Mouse (Mus musculus): Measurements from ENCODE around the gene Ciita.

Ciita gene

DNA sequence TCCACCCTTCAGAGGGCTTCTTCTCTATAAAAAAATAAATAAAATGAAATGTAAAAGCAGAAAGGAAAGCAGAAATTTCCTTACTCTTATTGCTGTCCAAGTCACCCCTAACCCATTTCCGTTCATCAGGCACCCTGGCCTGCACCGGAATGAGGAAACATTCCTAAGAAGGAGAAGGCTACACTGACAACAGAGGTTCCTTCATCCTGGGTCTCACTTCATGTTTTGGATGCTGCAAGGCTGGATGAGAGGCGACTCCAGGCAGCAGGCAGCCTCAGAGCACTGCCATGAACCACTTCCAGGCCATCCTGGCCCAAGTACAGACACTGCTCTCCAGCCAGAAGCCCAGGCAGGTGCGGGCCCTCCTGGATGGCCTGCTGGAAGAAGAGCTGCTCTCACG, at the start of gene Ciita:
Gene Ciita, plus strand, starts transcription at position 203 of the 400 bp plus-strand sequence.
- DNase-seq (ENCODE audit: low read depth, low spot score), result no peak

DNA sequence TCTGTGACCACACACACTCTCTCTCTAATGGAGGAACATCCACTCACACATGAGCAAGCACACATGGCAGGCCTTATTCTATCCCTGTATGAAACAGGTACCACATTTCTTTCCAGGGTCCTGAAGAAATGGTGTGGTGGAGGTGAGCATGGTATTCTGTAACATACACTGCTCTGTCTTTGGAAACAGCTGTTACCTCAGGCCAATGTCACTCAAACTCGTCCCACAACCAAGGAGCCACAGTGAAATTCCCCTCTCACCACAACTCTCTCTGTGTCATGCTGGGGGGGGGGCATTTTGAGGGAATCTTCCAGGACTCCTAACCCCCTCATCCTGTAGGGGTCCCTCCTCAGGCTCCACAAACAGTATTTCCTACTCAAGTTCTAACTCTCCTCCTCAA, 47.9 kb upstream of the Ciita start:
- DNase-seq (ENCODE audit: low read depth, low spot score), result no peak

DNA sequence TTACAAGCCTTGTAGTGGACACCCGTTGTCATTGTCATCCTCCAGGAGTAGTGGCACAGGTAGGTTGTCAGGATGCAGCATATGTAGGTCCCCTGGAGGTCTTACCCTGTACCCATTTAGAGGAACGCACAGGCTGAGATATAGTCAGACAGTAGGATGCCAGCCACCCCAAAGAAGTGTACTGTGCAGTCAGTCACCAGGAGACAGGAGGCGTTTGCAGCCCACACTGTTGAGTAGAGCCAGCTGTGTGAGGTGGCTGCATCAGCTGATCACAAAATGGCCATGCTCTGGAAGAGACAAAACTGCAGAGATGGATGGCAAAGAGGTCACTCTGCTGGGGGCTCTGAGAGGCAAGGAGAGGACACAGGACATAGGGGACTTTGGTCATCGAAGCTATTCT, 47.5 kb upstream of the Ciita start:
- DNase-seq (ENCODE audit: low read depth, low spot score), result no peak

DNA sequence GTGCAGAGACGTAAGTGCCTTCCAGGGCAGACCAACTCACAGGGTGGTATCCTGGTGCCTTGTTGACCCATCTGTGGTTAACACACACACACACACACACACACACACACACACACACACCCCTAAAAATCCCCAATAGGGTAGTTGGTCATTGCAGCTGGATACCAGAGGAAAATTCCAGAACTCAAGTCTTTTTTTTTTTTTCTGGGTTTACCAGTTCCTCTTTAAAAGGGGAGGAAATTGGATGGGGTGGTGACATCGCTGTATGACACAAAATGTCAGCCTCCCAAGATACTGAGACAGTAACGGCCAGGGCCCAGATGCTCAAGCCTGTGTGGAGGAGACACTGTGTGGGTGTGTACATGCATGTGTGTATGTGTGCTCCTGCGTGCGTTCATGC, 46.5 kb upstream of the Ciita start:
- no peak for DNase-seq (ENCODE audit: low read depth, low spot score)

DNA sequence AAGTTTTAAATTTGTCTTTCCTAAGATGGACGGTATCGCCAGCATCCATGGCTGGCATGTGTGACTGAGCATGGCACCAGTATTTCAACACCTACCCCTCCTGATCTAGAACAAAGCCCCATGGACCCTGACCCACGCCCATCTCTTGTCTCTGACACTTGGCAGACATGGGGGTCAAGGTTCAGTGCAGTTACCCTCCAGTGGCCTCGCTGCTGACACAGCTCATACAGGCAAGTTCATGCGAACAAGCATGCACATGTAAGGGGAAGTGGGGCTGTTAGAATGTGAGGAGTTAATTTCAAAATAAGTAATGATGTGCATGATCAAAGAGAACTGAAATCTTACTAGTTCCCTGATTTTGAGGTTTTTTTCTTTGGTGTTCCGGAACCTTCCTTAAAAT, 43.7 kb upstream of the Ciita start:
- DNase-seq (ENCODE audit: low read depth, low spot score), result no peak

DNA sequence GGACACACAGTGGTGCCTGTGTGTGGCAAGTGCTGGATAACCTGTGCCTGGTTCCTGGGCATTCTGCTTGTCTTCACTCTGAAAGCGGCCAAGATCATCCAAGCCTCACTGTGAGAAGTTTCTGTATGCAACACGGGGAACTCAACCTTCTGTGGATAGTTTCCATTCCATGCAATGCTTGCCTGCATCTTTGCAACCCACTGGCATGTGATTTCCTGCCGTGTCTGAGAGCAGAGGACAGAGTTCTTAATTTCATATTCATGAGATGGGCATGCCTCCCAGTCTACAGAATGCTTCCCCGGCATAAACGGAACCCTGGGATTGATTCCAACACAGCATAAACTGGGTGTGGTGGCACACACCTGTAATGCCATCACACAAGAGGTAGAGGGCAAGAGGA, 41.8 kb upstream of the Ciita start:
- no peak for DNase-seq (ENCODE audit: low read depth, low spot score)

DNA sequence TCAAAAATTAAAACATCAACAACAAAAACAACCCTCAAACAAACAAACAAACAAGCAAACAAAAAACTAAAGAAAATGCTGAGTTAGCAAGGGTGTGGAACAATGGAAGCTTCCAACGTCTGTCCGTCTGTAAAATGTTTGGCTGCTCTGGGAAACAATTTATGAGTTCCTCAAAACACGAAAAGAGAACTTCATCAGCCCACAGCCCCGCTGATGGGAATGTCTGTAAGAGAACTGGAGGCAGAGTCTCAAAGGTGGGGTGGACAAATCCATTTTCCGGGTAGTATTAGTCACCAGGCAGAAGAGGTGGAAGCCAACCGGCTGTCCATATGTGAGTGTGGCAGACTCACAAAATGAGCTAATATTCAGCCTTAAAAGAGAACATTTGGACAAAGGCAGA, 38.5 kb upstream of the Ciita start:
- DNase-seq (ENCODE audit: low read depth, low spot score), result no peak

DNA sequence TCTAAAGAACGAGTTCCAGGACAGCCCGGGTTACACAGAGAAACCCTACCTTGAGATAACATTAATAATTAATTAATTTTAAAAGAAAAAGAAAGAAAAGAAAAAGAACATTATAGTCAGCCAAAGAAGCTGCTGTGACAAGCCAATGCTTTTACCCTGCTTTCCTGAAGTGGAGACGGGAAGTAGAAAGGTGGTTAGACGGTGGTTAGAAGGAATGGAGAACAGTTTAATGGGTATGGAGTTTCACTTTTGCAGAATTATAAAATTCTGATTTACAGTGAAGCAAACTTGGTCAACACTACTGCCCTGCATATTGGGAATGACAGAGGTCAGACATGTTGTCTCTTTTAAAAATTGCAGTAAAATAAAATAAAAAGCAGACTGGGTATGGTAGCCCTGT, 38.1 kb upstream of the Ciita start:
- no peak for DNase-seq (ENCODE audit: low read depth, low spot score)

DNA sequence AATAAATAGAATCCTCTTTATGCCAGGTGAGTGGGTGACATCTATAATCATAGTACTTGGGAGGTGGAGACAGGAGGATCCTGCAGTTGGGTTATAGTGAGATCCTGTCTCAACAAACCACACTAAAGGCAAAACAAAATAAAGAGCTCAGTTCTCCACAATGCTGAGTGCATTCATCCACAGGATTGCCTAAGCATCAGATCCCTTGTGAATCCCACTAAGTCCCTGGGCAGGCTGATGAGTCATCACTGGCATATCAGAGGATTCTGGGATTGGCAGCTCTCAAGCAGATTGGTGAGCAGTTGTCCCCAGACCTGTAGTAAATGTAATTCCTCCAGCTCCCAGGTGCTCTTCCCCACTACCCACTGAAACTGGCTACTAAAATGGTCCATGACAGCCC, 36.1 kb upstream of the Ciita start:
- DNase-seq (ENCODE audit: low read depth, low spot score), result peak; percentile 81

DNA sequence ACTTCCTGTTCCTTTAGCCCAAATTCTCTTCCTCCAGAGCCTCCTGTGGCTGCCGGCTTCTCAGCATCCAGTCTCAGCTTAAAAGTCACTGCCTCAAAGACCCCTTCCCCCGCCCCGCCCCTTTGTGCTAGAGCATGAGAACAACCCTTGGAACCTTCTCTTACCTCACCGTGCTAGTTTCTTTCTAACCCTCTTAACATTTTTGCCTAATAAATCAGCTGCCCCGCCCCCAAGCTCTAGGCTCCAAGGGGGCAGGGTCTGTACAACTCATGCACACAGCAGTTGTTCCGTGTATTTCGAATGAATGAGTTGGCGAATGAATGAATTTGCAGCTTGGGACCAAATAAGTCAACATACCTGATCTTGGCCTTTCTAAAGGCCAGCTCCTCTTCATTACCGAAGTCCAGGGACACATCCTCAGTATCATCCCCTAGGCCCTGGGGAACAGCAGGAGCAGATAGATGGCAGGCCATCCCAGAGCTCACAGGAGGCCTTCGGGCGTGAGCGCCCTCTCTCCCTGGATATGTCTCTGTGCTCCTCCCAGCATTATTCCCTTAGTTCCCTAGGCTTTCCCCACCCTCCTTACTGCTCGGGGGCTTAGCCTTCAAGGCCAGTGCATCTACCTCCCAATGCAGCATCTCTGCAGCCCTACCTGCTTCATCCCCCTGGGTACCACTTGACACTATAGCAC, 33.1 kb upstream of the Ciita start:
- DNase-seq (ENCODE audit: low read depth, low spot score), result peak; percentile 56

DNA sequence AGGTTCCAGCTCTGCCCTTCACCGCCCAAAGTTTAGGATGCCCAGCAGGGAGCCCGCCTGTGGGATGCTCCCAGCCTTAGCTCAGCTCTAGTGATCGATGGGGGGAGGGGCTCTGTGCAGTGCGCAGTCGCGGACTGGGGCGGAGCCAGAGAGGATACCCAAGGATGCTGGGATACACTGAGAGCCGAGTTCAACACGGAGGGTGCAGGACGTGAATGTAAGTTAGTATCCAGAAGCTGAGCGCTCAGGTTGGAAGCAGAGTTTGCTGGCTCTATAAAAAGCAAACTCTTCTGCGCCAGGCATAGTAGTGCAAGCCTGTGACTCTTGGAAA, 32.6 kb upstream of the Ciita start, which contains the start of gene Tvp23a:
Gene Tvp23a, minus strand, starts transcription at position 99 of the 331 bp plus-strand sequence.
- peak; percentile 94 for DNase-seq (ENCODE audit: low read depth, low spot score)

DNA sequence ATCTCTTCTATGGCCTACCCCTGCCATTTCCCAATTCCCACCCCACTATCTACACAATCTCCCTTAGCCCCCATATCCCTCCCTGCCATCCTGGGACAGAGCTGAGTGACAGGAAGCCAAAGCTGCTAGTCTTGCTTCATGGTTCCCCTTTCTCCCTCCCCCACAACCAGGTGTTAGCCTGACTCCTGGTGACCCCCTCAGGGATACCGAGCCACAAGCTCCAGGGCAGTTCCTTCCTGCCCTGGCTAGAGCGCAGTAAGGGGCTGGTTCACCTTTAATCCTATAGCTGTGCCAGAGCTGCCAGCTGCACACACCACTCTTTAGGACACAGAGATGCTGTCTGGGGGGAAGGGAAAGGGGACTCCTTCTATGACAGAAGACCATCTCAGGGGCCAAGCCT, 32.1 kb upstream of the Ciita start:
- DNase-seq (ENCODE audit: low read depth, low spot score), result no peak

DNA sequence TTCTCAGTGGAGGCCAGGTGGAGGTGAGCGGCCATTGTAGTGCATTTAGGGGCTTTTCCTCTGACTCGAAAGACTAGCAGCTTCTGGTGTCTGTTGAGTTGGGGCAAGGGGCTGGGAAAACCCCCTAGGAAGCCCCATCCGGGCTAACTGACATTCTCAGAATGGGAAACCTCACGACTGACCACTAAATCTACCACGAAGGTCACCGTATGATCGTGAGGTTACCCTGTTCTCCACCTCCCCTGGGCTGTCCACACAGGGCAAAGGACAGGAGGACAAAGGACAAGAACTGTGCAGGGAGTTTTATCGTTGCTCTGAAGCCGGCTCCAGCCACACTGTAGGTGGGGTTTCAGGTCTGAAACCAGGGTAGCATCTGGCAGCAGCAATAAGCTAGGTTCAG, 30.9 kb upstream of the Ciita start:
- DNase-seq (ENCODE audit: low read depth, low spot score), result no peak

DNA sequence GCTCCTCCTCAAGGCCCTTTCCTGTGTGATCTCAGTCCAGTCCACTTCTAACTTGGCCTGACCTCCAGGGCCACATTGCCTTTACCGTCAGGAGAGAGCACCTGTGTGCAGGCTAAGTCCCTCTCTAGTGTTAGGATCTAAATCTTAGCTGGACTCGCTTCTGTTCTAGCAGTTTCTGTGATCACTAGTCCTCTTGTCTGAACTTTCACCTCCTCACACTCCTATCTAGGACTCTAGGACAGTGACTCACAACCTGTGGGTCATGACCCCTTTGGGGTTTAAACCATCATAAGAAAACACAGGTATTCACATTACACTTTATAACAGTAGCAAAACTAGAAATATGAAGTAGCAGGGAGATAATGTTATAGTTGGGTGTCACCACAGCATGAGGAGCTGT, 28.0 kb upstream of the Ciita start:
- no peak for DNase-seq (ENCODE audit: low read depth, low spot score)

DNA sequence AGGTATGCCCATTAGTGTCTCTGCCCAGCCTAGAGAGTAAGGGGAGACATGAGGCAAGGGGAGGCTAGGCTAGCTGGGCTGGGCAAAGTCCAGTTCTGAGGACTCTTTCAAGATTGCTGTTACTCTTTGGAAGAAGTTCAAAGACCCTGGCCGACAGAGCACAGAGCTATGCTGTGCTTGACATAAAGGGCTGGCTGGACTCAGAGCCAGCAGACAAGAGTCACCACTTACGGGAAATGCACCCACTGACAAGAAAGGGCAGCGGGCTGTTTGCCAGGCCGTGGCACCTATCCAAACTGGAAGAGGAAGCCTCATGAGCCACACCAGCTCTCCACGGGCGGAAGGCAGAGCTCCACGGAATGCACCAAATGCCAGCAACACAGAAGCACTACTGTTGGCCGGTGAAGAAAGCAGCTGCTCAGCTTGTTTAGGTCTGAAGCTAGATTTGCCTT, 27.4 kb upstream of the Ciita start:
- peak; percentile 77 for DNase-seq (ENCODE audit: low read depth, low spot score)

DNA sequence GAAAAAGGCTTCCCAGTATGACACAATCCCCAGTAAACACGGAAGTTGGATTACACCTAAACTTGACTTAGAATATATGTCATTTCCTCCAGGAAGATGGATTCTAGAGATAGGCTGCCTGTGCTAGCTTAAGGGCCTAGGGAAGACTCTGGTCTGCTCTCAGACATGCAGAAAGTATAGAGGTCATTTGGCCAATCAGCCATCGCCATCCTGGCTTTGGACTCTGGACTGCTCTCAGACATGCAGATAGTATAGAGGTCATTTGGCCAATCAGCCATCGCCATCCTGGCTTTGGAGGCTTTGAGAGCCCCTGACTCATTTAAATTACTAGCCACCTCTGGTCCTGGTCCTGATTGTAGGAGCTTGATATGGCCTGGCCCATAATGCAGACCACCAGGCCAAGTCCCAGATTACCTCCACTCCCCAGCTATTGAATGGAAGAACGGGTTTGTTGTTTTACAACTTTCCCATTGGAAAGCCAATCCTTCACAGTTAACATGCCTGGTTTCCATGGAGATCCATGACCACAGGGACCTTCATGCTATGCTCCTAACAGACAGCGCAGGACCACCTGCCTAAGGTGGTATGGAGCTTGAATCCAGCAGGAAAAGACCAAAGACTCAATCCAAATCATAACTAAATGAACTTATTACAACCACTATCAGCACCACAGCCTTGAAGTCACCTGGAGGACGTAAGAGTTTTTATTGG, 25.8 kb upstream of the Ciita start:
- DNase-seq (ENCODE audit: low read depth, low spot score), result no peak

DNA sequence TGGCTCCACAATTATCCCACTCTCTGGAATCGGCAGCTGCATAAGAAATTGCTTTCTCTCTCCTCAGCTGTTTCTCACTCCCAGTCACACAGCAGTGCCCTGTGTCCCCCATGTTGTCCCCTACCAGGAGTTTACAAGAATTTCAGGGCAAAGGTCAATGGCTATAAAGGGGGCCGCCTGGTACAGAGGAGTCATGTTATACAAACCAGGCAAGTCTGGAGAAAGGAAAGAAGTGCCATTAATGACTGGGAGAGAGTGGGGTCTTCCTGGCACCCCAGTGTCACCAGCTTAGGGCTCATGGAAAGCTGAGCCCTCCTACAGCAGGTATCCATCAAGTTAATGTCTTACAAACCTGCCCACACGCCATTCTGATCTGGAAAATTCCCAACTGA, 25.3 kb upstream of the Ciita start:
- DNase-seq (ENCODE audit: low read depth, low spot score), result no peak

DNA sequence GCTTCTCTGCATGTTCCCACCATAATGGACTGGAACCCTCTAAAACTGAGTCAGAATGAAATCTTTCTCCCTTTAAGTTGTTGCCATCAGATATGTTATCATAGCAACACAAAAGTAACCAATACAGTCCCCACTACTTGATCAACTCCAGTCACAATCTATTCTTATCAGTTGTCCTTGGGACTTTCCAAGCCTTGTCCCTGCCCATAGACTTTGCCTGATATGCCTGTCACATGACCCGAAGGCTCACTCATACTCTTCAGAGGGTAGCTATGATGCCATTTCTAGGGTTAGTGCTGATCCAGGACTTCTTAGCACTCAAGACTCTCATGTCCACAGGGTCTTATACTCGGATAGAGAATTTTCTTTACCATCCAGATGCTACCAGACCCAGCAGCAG, 19.7 kb upstream of the Ciita start:
- no peak for DNase-seq (ENCODE audit: low read depth, low spot score)

DNA sequence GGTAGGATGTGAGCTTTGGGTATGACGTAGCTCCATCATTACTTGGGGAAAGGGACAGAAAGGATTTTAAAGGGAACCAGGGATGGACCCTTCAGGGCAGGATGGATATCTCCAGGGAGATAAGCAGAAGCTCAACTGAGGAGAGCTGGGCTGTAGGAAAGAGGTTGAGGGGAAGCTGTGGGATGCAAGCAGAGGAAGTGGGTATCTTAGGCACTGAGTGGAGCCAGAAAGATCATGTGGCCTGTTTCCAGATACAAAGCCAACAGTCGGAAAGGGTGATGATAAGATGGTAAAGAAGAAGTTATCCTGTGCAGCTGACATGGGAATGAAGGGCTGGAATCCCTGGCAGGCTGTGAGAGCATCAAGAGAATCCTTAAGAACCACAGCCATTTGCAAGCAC, 18.7 kb upstream of the Ciita start:
- DNase-seq (ENCODE audit: low read depth, low spot score), result no peak

DNA sequence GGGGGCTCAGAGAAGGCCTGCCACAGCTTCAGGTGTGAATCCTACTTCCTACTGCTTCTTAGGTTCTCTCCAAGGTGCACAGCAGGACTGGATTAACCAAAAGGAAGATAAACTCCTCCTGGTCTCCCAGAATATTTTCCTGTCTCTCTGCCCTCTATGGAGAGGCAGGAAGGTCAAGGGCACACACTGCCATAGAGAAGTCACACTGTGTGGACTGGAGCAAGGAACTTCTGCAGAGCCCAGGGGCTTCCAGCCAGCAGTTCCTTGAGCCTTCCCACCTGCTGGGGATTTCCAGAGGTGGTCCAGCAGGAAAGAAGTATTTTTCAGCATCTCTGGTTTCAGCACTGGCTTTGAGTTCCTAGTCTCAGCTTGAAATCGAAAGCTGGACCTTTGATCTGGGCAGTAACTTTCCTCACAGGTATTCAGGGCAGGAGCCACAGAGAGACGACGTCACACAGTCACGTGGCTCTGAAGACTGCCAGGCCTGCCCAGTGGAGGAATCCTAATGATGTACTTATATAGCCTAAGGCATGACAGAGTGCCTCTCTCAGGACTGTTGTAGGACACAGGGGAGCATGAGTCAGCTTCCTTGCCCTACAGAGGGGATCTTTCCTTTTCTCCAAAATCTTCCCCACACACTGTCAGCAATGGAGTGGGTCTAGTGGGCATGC, 14.7 kb upstream of the Ciita start:
- DNase-seq (ENCODE audit: low read depth, low spot score), result peak; percentile 91

DNA sequence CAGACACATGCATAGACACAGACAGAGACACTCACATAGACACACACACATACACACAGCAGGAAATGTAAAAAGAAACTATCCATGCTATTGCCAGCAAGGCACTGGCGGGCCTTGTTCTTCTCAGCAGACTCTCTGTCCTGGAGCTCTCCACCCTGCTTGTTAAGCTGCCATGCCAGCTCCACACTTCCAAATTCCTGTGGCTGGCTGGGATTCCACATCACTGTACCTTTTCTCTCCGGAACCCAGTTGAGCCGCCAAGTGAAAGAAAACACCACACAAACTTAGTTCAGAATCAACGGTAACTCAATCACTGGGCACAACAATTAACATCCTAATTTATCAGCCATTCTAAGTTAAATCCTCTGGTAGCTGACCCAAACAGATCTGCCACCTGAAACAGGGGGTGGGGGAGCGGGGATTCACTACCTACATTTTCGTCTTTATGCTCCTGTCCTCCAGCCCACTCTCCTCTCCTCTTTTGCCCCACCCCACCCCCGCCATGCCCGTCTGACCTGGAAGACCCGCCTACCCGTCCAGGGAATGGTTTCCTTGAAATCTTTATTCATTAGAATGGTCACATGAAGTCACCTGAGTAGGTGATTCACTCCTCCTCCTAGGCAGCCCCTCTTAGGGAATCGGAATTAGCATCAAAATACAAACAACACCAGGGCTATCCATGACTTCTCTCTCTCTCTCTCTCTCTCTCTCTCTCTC, 12.3 kb upstream of the Ciita start:
- peak; percentile 59 for DNase-seq (ENCODE audit: low read depth, low spot score)

DNA sequence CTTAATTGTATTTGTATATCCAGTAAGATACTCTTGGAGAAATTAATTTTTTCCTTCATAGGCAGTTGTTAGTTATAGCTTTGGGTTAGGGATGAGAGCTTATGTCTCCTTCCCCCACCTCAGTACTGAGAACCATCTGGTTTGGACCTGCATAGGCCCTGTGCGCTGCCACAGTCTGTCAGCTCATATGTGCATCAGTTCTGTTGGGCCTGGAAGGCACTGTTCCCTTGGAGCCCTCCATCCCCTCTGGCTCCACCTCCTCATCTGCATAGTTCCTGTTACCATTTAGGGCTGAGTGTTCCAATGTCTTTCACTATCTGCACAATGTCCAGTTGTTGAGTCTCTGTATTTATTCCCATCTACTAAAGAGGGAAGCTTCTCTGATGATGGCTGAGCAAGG, 11.7 kb upstream of the Ciita start:
- no peak for DNase-seq (ENCODE audit: low read depth, low spot score)
